Mouse (Mus musculus): ENCODE measurements at regions not wholly inside any gene's neighbourhood (a gene's known extent, or its start where the extent isn't known, plus 50 kb on each side); places are given as distances from the start of the nearest gene placed in this dataset.

DNA sequence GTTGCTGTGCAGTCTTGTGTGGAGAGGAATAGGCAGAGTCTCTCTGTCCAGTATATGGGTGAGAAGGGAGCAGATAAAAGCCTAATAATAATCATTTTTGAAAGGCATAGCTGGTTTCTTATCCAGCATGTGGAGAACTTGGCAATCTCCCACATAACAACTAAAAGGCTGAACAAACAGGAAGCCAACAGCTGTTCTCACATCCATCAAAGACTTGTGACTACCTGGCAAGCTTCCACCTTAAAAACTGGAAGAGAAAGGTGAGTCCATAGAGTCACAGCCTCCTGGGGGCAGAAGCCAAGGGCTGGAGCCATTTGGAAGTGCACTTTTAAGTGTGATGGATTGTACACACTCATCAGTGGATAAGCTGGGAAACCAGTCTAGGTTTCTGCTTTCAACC is 210.5 kb upstream of the Prok2 start:
- no peak for TF ChIP-seq POLR2A (IDR thresholded peaks at IDR 0.05; ENCODE audit: insufficient read depth, low read depth, low read length)
- no peak for TF ChIP-seq CTCF (IDR thresholded peaks at IDR 0.05)
- TF ChIP-seq EP300 (IDR thresholded peaks at IDR 0.05; ENCODE audit: insufficient read depth, low read depth, low read length), result no peak
